Mouse (Mus musculus) naive thymus-derived CD4-positive, alpha-beta T cell, adult 5 months (primary cell): ENCODE results near the gene Slirp. TPM values are rescaled to one million over a fixed set of nuclear protein-coding genes. Genes with fewer than 3 reads are reported as not detected.

Source experiments
- polyA plus RNA-seq: library from polyadenylated mRNA; unstranded; fragments of 100-300 nt; shearing (Covaris generic); gene quantifications from one replicate; pipeline ENCODE4 v1.2.1, GENCODE M21; 2017

The Slirp gene
- 34.5 TPM for polyA plus RNA-seq

GRCm38 (mm10) chr12:87443700-87444122 lies at the start of gene Slirp, which contains the start of gene Alkbh1:
Gene Slirp, plus strand, starts transcription at chr12:87443896.
Gene Alkbh1, minus strand, starts transcription at chr12:87444017.

GRCm38 (mm10) chr12:87471964-87472786 lies 28.5 kb downstream of the Slirp start, which contains the start of gene Snw1:
Gene Snw1, minus strand, starts transcription at chr12:87472274.

GRCm38 (mm10) chr12:87494421-87494820 lies 50.7 kb downstream of the Slirp start, which contains the start of gene Gm5788:
Gene Gm5788, plus strand, starts transcription at chr12:87494721.

Other genes starting within 250 kb of the Slirp start
- 2.9 TPM for gene Samd15, start 244.2 kb upstream of the Slirp start, polyA plus RNA-seq
- 7.6 TPM for gene Tmed8, start 243.4 kb upstream of the Slirp start, polyA plus RNA-seq
- gene Noxred1, start 205.2 kb upstream of the Slirp start, polyA plus RNA-seq, result 0.36 TPM
- 23.5 TPM for gene Vipas39, start 177.6 kb upstream of the Slirp start, polyA plus RNA-seq
- 177 TPM for gene Ahsa1, start 177.4 kb upstream of the Slirp start, polyA plus RNA-seq
- not detected for gene Ism2, start 144.2 kb upstream of the Slirp start, polyA plus RNA-seq
- gene Sptlc2, start 55.5 kb upstream of the Slirp start, polyA plus RNA-seq, result 129 TPM
- 98.7 TPM for gene Alkbh1, start 121 bp downstream of the Slirp start, polyA plus RNA-seq
- gene Snw1, start 28.4 kb downstream of the Slirp start, polyA plus RNA-seq, result 213 TPM
- not detected for gene Gm5788, start 50.8 kb downstream of the Slirp start, polyA plus RNA-seq
- 0.19 TPM for gene Gm8300, start 70.4 kb downstream of the Slirp start, polyA plus RNA-seq
- not detected for gene Oog1, start 158.8 kb downstream of the Slirp start, polyA plus RNA-seq
- gene Gm4027, start 175.0 kb downstream of the Slirp start, polyA plus RNA-seq, result not detected
- not detected for gene Gm16381, start 200.7 kb downstream of the Slirp start, polyA plus RNA-seq